Mouse (Mus musculus): Measurements from ENCODE around the gene Mfap2. TPM values are rescaled to one million over a fixed set of nuclear protein-coding genes. Genes with fewer than 3 reads are reported as not detected.

Gene Mfap2
- polyA plus RNA-seq, 1 experiment from 2014 or later = 197 TPM

- Histone ChIP-seq H3K4me3 (ENCODE audit: low read length) (peak overlapping the region; percentile 3; the same call in 1 of the 2 replicates), H3K27ac (ENCODE audit: low read length) (peak overlapping the region; percentile 51), H3K4me2 (ENCODE audit: low read depth, low read length) (peak overlapping the region; percentile 36; the same call in 1 of the 2 replicates), H3K9me3 (replicated peaks; ENCODE audit: control insufficient read depth, low read length) (no peaks in the 10 kb centered on the region), H3K4me1 (ENCODE audit: control insufficient read depth, insufficient read depth, low read length) (peaks cover 22% of the 10 kb centered on the region), H3K9ac (ENCODE audit: low read length) (peak overlapping the region; percentile 56), H3K27me3 (ENCODE audit: control insufficient read depth, insufficient read depth, low read length) (no peaks in the 10 kb centered on the region), H3K36me3 (ENCODE audit: control insufficient read depth, insufficient read depth) (peaks cover 11% of the 10 kb centered on the region)
- ATAC-seq (replicated peaks; ENCODE audit: extremely low read depth, insufficient read depth, low FRiP score) = peak; percentile 28; the same call in 1 of the 2 replicates
- 40% methylated on average over 8 of the region's 8 CpGs for WGBS
Observed at GRCm38 (mm10) chr4:141053138-141053537, 42.9 kb downstream of the Mfap2 start.

- H3K4me1 ChIP-seq (ENCODE audit: control insufficient read depth, insufficient read depth, low read length) = peaks cover 22% of the 10 kb centered on the region
- H3K9me3 ChIP-seq (replicated peaks; ENCODE audit: control insufficient read depth, low read length) = no peaks in the 10 kb centered on the region
- 42% methylated on average over 17 of the region's 17 CpGs for WGBS
- H3K4me3 ChIP-seq (ENCODE audit: low read length) = peak overlapping the region; percentile 3; the same call in 1 of the 2 replicates
- peak overlapping the region; percentile 36; the same call in 1 of the 2 replicates for H3K4me2 ChIP-seq (ENCODE audit: low read depth, low read length)
- H3K9ac ChIP-seq (ENCODE audit: low read length) = peak overlapping the region; percentile 56
- H3K27me3 ChIP-seq (ENCODE audit: control insufficient read depth, insufficient read depth, low read length) = no peaks in the 10 kb centered on the region
- H3K27ac ChIP-seq (ENCODE audit: low read length) = peak overlapping the region; percentile 51
- ATAC-seq (replicated peaks; ENCODE audit: extremely low read depth, insufficient read depth, low FRiP score) = peak; percentile 31; the same call in 1 of the 2 replicates
- peaks cover 11% of the 10 kb centered on the region for H3K36me3 ChIP-seq (ENCODE audit: control insufficient read depth, insufficient read depth)
Observed at GRCm38 (mm10) chr4:141053568-141054161, 43.4 kb downstream of the Mfap2 start.

DNA sequence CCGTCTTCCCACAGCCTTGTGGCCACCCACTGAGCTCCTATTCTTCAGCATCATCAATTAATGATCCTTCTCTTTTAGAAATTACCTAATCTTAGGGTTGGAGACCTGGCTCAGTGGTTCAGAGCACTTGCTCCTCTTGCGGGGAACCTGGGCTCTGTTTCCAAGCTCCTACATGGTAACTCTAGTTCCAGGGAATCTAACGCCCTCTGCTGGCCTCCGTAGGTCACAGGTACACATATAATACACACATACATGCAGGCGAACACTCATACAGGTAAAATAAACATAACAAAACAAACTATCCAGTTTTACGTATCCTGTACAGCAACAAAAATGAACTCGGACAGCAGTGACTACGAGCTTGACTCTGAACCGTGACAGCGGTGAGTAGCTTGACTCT lies 46.8 kb downstream of the Mfap2 start:
- Histone ChIP-seq H3K9ac (ENCODE audit: low read length) (no peak overlapping the region), H3K36me3 (ENCODE audit: control insufficient read depth, insufficient read depth) (peaks cover 11% of the 10 kb centered on the region), H3K9me3 (replicated peaks; ENCODE audit: control insufficient read depth, low read length) (no peaks in the 10 kb centered on the region), H3K4me3 (ENCODE audit: low read length) (no peak overlapping the region), H3K4me1 (ENCODE audit: control insufficient read depth, insufficient read depth, low read length) (peaks cover 39% of the 10 kb centered on the region), H3K4me2 (ENCODE audit: low read depth, low read length) (no peak overlapping the region), H3K27ac (ENCODE audit: low read length) (no peak overlapping the region), H3K27me3 (ENCODE audit: control insufficient read depth, insufficient read depth, low read length) (no peaks in the 10 kb centered on the region)
- 96% methylated on average over 10 of the region's 10 CpGs for WGBS
- ATAC-seq (replicated peaks; ENCODE audit: extremely low read depth, insufficient read depth, low FRiP score) = no peak

- Histone ChIP-seq H3K9me3 (replicated peaks; ENCODE audit: control insufficient read depth, low read length) (no peaks in the 10 kb centered on the region), H3K4me3 (ENCODE audit: low read length) (no peak overlapping the region), H3K4me1 (ENCODE audit: control insufficient read depth, insufficient read depth, low read length) (peaks cover 23% of the 10 kb centered on the region), H3K4me2 (ENCODE audit: low read depth, low read length) (no peak overlapping the region), H3K9ac (ENCODE audit: low read length) (no peak overlapping the region), H3K27ac (ENCODE audit: low read length) (no peak overlapping the region), H3K27me3 (ENCODE audit: control insufficient read depth, insufficient read depth, low read length) (no peaks in the 10 kb centered on the region), H3K36me3 (ENCODE audit: control insufficient read depth, insufficient read depth) (peaks cover 8% of the 10 kb centered on the region)
- WGBS = 70% methylated on average over 8 of the region's 9 CpGs
- ATAC-seq (replicated peaks; ENCODE audit: extremely low read depth, insufficient read depth, low FRiP score) = no peak
Observed at GRCm38 (mm10) chr4:141058835-141059234, 48.6 kb downstream of the Mfap2 start.

- WGBS = 2% methylated on average over 32 of the region's 32 CpGs
- Histone ChIP-seq H3K4me2 (ENCODE audit: low read depth, low read length) (peak overlapping the region; percentile 77), H3K4me3 (ENCODE audit: low read length) (peak overlapping the region; percentile 70), H3K27me3 (ENCODE audit: control insufficient read depth, insufficient read depth, low read length) (no peaks in the 10 kb centered on the region), H3K27ac (ENCODE audit: low read length) (peak overlapping the region; percentile 90), H3K9ac (ENCODE audit: low read length) (peak overlapping the region; percentile 82), H3K4me1 (ENCODE audit: control insufficient read depth, insufficient read depth, low read length) (peaks cover 23% of the 10 kb centered on the region), H3K9me3 (replicated peaks; ENCODE audit: control insufficient read depth, low read length) (no peaks in the 10 kb centered on the region), H3K36me3 (ENCODE audit: control insufficient read depth, insufficient read depth) (peaks cover 8% of the 10 kb centered on the region)
- no peak; the same call in 1 of the 2 replicates for ATAC-seq (replicated peaks; ENCODE audit: extremely low read depth, insufficient read depth, low FRiP score)
Observed at GRCm38 (mm10) chr4:141059616-141060425, 49.6 kb downstream of the Mfap2 start.

DNA sequence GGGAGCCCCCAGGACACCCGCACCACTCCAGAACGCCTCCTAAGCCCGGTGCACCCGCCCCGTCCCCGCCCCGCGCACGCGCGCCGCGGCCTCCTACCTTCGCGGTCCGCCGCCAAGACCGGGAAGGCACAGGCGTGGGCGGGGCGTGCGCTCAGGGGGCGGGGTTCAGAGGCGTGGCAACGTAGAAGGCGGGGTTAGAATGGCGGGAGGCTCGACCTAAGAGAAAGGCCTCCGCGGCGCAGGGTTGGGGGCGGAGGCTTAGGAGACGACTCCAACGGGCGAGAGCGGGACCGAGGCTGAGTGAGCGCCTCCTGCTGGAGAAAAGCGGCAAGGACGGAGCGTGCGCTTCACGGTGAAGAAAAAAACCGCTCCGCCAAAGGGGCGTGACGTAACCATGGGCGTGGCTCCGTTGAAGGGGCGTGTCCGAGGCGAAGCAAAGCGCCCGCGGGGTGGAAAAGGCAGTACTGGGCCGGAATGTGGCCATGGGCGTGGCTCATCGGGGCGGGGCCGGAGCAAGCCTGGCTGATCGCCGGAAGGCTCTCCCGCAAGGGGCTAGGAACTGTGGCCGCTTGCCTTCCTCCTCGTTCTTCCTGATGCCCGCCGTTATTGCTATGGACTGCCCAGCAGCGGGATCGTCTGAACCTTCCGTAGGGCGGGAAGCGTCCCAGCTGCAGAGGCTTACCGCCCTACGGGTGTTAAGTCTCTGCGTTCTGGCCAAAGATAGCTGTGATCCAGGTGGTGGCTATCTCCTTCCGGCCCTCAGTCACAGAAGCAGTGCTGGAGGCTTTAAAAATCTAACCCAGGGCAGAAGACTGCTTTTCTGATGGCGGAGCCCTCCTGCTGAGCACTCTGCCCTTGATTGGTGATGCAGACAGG lies 50.4 kb downstream of the Mfap2 start, which contains the start of gene Crocc:
TSS of gene Crocc (minus strand) at position 125 of the 876 bp plus-strand sequence.
- Histone ChIP-seq H3K36me3 (ENCODE audit: control insufficient read depth, insufficient read depth) (peaks cover 11% of the 10 kb centered on the region), H3K4me2 (ENCODE audit: low read depth, low read length) (peak within 1 kb of the TSS; percentile 77), H3K4me3 (ENCODE audit: low read length) (peak within 1 kb of the TSS; percentile 70), H3K4me1 (ENCODE audit: control insufficient read depth, insufficient read depth, low read length) (peaks cover 23% of the 10 kb centered on the region), H3K9ac (ENCODE audit: low read length) (peak within 1 kb of the TSS; percentile 82), H3K27ac (ENCODE audit: low read length) (peak within 1 kb of the TSS; percentile 90), H3K27me3 (ENCODE audit: control insufficient read depth, insufficient read depth, low read length) (no peaks in the 10 kb centered on the region), H3K9me3 (replicated peaks; ENCODE audit: control insufficient read depth, low read length) (no peaks in the 10 kb centered on the region)
- under 1% methylated on average over 75 of the region's 77 CpGs for whole genome bisulfite sequencing
- peak; percentile 96 for ATAC-seq (replicated peaks; ENCODE audit: extremely low read depth, insufficient read depth, low FRiP score)

DNA sequence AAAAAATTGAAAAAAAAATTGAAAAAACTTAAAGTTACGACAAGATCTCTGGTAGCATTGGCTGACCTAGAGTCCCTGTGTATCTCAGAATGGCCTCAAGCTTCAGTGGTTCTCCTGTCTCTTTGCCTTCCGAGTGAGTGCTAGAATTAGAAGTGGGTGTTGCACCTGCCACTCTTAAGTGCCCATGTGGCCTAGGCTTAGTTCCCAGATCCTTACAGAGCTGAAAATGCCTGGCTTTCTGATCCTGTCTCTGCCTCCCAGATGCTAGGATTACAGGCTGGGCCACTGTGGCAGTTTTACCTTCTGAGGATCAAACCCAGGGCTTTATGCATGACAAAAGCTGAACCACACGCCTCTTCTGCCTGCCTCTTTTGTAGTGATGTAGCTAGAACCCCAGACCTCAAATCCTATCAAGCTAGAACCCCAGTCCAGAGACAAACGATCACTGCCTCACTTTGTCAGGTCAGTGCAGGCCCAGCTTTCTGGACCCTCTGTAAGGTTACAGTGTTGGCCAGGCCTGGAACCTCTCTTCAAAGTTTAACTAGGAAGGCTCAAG lies 54.0 kb downstream of the Mfap2 start:
- Histone ChIP-seq H3K4me2 (ENCODE audit: low read depth, low read length) (no peak overlapping the region), H3K36me3 (ENCODE audit: control insufficient read depth, insufficient read depth) (peaks cover 29% of the 10 kb centered on the region), H3K4me3 (ENCODE audit: low read length) (no peak overlapping the region), H3K27me3 (ENCODE audit: control insufficient read depth, insufficient read depth, low read length) (no peaks in the 10 kb centered on the region), H3K9me3 (replicated peaks; ENCODE audit: control insufficient read depth, low read length) (no peaks in the 10 kb centered on the region), H3K4me1 (ENCODE audit: control insufficient read depth, insufficient read depth, low read length) (peaks cover 48% of the 10 kb centered on the region), H3K27ac (ENCODE audit: low read length) (peak overlapping the region; percentile 21; the same call in 1 of the 2 replicates), H3K9ac (ENCODE audit: low read length) (no peak overlapping the region)
- 66% methylated on average over 4 of the region's 4 CpGs for WGBS
- no peak for ATAC-seq (replicated peaks; ENCODE audit: extremely low read depth, insufficient read depth, low FRiP score)

GRCm38 (mm10) chr4:141065123-141065522 lies 54.9 kb downstream of the Mfap2 start:
- Histone ChIP-seq H3K27me3 (ENCODE audit: control insufficient read depth, insufficient read depth, low read length) (no peaks in the 10 kb centered on the region), H3K9me3 (replicated peaks; ENCODE audit: control insufficient read depth, low read length) (no peaks in the 10 kb centered on the region), H3K27ac (ENCODE audit: low read length) (no peak overlapping the region), H3K4me3 (ENCODE audit: low read length) (no peak overlapping the region), H3K4me2 (ENCODE audit: low read depth, low read length) (no peak overlapping the region), H3K36me3 (ENCODE audit: control insufficient read depth, insufficient read depth) (peaks cover 29% of the 10 kb centered on the region), H3K9ac (ENCODE audit: low read length) (no peak overlapping the region), H3K4me1 (ENCODE audit: control insufficient read depth, insufficient read depth, low read length) (peaks cover 41% of the 10 kb centered on the region)
- whole genome bisulfite sequencing = 5% methylated on average over 8 of the region's 8 CpGs
- ATAC-seq (replicated peaks; ENCODE audit: extremely low read depth, insufficient read depth, low FRiP score) = no peak

Measured in heart, embryonic 16.5 days (tissue).